Mouse (Mus musculus): ENCODE measurements at regions not wholly inside any gene's neighbourhood (a gene's known extent, or its start where the extent isn't known, plus 50 kb on each side); places are given as distances from the start of the nearest gene placed in this dataset.

- TF ChIP-seq ZC3H11A (IDR thresholded peaks at IDR 0.05; ENCODE audit: borderline replicate concordance, low read depth, low read length), result no peak
- no peak for TF ChIP-seq CHD2 (IDR thresholded peaks at IDR 0.05; ENCODE audit: low read depth, low read length)
These were observed 182.1 kb upstream of the Ell2 start for GRCm38 (mm10) chr13:75524481-75524880.
